Mouse (Mus musculus) embryo, embryonic 10.5 days (tissue): ENCODE results near the gene Eif2ak2.

Source experiments
- DNase-seq: peaks from one replicate; pipeline ENCODE4 v3.0.0-alpha.2; 2015; ENCODE audit warnings: low spot score

The Eif2ak2 gene

DNA sequence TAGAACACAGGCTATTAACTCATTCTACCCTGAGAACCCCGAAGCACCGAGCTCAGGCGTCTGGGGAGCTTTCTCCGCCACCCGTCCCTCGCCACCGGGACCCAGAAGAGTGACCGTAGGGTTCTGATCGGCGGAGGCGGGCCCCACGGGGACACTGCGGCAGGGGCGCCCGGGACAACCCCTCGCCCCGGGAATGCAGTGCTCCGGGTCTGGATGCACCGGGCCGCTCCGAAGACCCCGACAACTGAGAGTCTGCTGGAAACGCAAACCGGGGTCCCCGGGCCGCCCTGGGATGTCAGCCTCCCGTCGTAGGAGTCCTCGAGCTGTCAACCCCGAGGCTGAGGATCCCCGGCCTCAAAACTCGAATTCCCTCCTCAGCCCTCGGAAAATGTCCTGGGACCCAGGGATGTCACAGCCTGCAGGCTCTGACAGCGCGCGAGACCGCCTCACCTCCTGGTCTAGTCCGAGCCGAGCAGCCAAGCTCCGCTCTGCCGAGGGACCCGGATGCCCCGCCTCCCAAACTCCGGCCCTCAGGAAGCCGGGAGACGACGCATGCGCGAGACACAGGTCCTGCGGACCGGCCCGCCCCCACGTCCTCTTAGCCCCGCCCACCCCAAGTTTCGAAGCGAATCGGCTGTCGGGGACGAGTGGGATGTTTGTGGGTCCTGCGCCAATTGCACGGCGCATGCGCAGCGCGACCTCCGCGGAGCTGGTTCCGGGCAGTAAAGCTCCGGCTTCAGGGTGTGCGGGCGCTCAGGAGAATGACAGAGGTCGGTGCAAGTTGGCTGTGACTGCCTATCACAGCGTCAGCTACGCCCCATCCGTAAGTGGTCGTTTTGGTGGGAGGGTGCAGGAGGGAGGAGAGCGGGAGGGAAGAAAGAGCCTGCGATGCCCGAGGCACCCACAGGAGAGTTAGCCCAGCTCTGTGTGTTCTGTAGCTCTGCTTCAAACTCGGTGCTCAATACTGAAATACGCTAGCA is 47.2 kb downstream of the Eif2ak2 start, which contains the start of the genes Heatr5b and Gpatch11:
Heatr5b (minus strand) TSS at position 509 of the 980 bp plus-strand sequence.
Gpatch11 (plus strand) TSS at position 712 of the 980 bp plus-strand sequence.
- peak; percentile 99 for DNase-seq

DNA sequence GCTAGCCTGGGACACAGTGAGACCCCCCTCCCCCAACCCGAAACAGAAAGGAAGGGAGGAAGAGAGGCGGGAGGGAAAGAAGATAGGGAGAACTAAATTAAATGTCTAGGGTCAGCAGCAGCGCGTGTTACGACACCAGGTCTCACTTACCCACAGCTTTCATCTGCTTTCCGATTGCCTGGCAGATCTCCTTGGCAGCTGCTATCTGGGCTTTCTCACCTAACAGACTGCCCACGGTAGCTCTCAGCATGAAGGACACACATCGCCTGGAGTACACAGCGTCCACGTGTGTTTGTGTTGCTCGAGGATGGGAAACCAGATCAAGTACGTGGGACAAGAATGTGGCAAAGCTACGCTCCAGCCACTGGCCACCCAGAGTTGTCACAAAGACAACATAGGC is 58.0 kb downstream of the Eif2ak2 start:
- DNase-seq = no peak

DNA sequence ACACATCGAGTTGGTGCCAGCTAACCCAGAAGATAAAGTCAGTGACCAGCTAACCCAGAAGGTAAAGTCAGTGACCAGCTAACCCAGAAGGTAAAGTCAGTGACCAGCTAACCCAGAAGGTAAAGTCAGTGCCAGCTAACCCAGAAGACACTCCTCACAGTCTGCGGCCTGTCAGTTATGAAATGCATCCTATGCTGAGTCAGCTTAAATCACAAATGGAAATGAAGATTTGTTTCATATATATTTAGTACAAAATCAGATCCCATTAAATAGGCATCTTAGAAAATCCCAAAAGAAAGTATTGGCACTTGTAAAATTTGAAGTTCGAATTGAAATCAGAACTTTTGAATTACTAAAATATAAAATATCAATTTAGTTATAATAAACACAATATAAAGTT is 72.8 kb downstream of the Eif2ak2 start:
- no peak for DNase-seq

DNA sequence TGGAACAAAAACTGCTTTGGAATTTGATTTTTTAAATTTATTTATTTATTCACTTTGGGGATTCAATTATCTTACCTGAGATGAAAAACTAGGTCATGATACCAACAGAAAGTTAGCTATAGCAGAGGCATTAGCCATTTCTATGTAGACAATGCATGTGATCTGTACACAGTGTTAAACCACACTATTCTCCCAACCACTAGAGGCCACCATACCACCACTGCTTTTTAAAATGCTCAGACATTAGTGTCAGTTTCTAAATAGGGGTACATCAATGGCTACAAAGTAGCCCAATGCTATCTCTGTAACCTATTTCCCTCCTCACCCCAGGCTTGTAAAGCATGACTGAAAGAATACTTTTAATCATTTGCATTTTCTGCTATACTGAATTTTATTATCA is 73.4 kb downstream of the Eif2ak2 start:
- DNase-seq = peak; percentile 68
